Mouse (Mus musculus) hindbrain, embryonic 14.5 days (tissue): ENCODE results near the gene Lactbl1. TPM values are rescaled to one million over a fixed set of nuclear protein-coding genes. Genes with fewer than 3 reads are reported as not detected.
A peak's percentile ranks its signal among the peaks of the same experiment; 100 is the strongest.

Source experiments
- ATAC-seq: fragments of 200-750 bp; cut with Nextera tagmentation; 2 replicates; pipeline ENCODE4 v1.8.0; 2017; ENCODE audit warnings: moderate number of reproducible peaks, mild to moderate bottlenecking, moderate TSS enrichment, moderate library complexity; ENCODE audit not compliant: low FRiP score
- DNase-seq: peaks from one replicate; pipeline ENCODE4 v3.0.0-alpha.2; 2015; ENCODE audit warnings: low spot score
- H3K27ac ChIP-seq: fragments of 300-500 bp; sonication (generic); 2 replicates; pipeline ENCODE4 v1.5.1; 2014; ENCODE audit warnings: mild to moderate bottlenecking, moderate library complexity
- H3K27me3 ChIP-seq: fragments of 300-500 bp; sonication (generic); 2 replicates; pipeline ENCODE4 v1.6.1; 2014; ENCODE audit warnings: mild to moderate bottlenecking, low read length, mixed read lengths; ENCODE audit not compliant: control insufficient read depth, insufficient read depth
- H3K36me3 ChIP-seq: fragments of 300-500 bp; sonication (generic); replicated peaks from 2 replicates; pipeline ENCODE4 v1.6.1; 2014; ENCODE audit not compliant: control insufficient read depth, insufficient read depth
- H3K4me1 ChIP-seq: fragments of 300-500 bp; sonication (generic); replicated peaks from 2 replicates; pipeline ENCODE4 v1.6.1; 2014; ENCODE audit warnings: antibody characterized with exemption, low read length, mixed read lengths; ENCODE audit not compliant: control insufficient read depth, insufficient read depth
- H3K4me2 ChIP-seq: fragments of 300-500 bp; sonication (generic); replicated peaks from 2 replicates; pipeline ENCODE4 v1.6.1; 2014; ENCODE audit warnings: mild to moderate bottlenecking, moderate library complexity
- H3K4me3 ChIP-seq: fragments of 300-500 bp; sonication (generic); replicated peaks from 2 replicates; pipeline ENCODE4 v1.5.1; 2014; ENCODE audit warnings: mild to moderate bottlenecking, low read length
- H3K9ac ChIP-seq: fragments of 300-500 bp; sonication (generic); 2 replicates; pipeline ENCODE4 v1.6.1; 2014
- H3K9me3 ChIP-seq: fragments of 300-500 bp; sonication (generic); 2 replicates; pipeline ENCODE4 v1.6.1; 2016; ENCODE audit warnings: low read length; ENCODE audit not compliant: control insufficient read depth
- WGBS: fragments of 180-500 bp; shearing (Covaris S2); extraction: QIAGEN DNeasy Blood & Tissue Kit; methylation state at CpG from one replicate; pipeline ENCODE4 v1.1.7; 2014; 5-methylcytosine and 5-hydroxymethylcytosine counted together
- polyA plus RNA-seq: library from polyadenylated mRNA; unstranded; fragments of >200 nt; fragmentation: Nextera tagmentation; extraction: Ambion mirVana; gene quantifications from 2 replicates; pipeline ENCODE4 v1.2.1, GENCODE M21; 2014

Lactbl1 gene
- polyA plus RNA-seq, 1 experiment from 2014 or later, result 0.12 TPM

- no peak overlapping the region for H3K27ac ChIP-seq
- no peak overlapping the region for H3K9ac ChIP-seq
- 82% methylated on average over 6 of the region's 6 CpGs for WGBS
- no peak for ATAC-seq
- H3K4me3 ChIP-seq, result no peak overlapping the region
- no peaks in the 10 kb centered on the region for H3K36me3 ChIP-seq
- H3K4me1 ChIP-seq, result no peaks in the 10 kb centered on the region
- H3K9me3 ChIP-seq, result no peaks in the 10 kb centered on the region
- H3K4me2 ChIP-seq, result no peak overlapping the region
- H3K27me3 ChIP-seq, result no peaks in the 10 kb centered on the region
- DNase-seq, result no peak
Observed at GRCm38 (mm10) chr4:136626590-136626989, 4.2 kb downstream of the Lactbl1 start.

DNA sequence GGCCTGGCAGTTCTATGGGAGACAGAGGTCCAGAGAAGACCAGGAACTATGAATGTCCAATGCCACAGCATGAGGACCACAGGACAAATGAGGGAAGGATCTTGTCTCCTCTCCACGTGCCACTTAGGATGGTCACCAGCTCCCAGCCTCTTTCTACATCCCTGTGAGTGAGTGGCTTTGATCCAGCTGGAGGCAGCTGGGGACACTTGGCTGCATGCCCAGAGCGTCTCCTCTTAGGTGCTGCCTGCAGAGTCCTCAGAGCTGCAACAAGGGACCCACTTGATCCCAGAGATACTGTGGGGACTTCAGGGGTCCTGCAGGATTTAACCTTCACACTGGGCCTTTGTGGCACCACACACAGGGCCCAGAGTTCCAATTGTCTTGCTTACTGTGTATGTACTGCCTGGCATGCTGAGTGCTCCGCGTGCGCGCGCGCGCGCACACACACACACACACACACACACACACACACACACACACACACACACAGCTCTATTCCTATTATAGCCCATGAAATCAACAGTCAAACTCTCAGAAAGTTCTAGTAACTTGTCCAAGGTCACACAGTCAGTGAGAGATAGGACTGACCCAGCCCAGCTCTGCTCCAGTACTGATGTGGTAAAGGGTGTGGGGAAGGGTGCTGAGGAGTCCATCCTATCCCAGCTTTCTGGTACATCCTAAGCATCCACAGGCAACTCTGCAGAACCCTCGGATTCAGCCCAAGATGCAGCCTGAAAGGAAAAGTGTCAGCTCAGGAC, 9.0 kb downstream of the Lactbl1 start:
- Histone ChIP-seq H3K9me3 (no peaks in the 10 kb centered on the region), H3K27me3 (peaks cover 5% of the 10 kb centered on the region; the same call in 1 of the 2 replicates), H3K4me3 (no peak overlapping the region), H3K9ac (no peak overlapping the region), H3K4me1 (no peaks in the 10 kb centered on the region), H3K4me2 (no peak overlapping the region), H3K36me3 (no peaks in the 10 kb centered on the region), H3K27ac (no peak overlapping the region)
- ATAC-seq (no peak), DNase-seq (no peak)
- 82% methylated on average over 11 of the region's 11 CpGs for WGBS

- DNase-seq, result no peak
- H3K9ac ChIP-seq, result no peak overlapping the region
Observed at GRCm38 (mm10) chr4:136635995-136636394, 13.6 kb downstream of the Lactbl1 start.

GRCm38 (mm10) chr4:136636511-136636910, 14.1 kb downstream of the Lactbl1 start:
- Histone ChIP-seq H3K9me3 (no peaks in the 10 kb centered on the region), H3K4me3 (no peak overlapping the region), H3K36me3 (no peaks in the 10 kb centered on the region), H3K27me3 (peaks cover 14% of the 10 kb centered on the region; the same call in 1 of the 2 replicates), H3K4me2 (no peak overlapping the region; the same call in 1 of the 2 replicates), H3K27ac (no peak overlapping the region), H3K4me1 (0 out of 2 replicates have a peak, but pooled peaks cover 15% of the 10 kb centered on the region), H3K9ac (no peak overlapping the region)
- ATAC-seq, result no peak
- DNase-seq, result no peak
- 71% methylated on average over 5 of the region's 5 CpGs for WGBS

More at GRCm38 (mm10) chr4:136635995-136636394, 13.6 kb downstream of the Lactbl1 start:
- no peak overlapping the region for H3K4me2 ChIP-seq
- H3K36me3 ChIP-seq, result no peaks in the 10 kb centered on the region
- H3K9me3 ChIP-seq, result no peaks in the 10 kb centered on the region
- ATAC-seq, result no peak
- peaks cover 14% of the 10 kb centered on the region; the same call in 1 of the 2 replicates for H3K27me3 ChIP-seq
- H3K4me1 ChIP-seq, result 0 out of 2 replicates have a peak, but pooled peaks cover 15% of the 10 kb centered on the region
- no peak overlapping the region for H3K4me3 ChIP-seq
- no peak overlapping the region for H3K27ac ChIP-seq

- DNase-seq (no peak), ATAC-seq (peak; percentile 41)
- H3K4me2 ChIP-seq, result peak overlapping the region; percentile 77
- peaks cover 14% of the 10 kb centered on the region; the same call in 1 of the 2 replicates for H3K27me3 ChIP-seq
- H3K9ac ChIP-seq, result peak overlapping the region; percentile 71
- 18% methylated on average over 37 of the region's 37 CpGs for WGBS
- H3K27ac ChIP-seq, result peak overlapping the region; percentile 27
- no peaks in the 10 kb centered on the region for H3K9me3 ChIP-seq
- H3K4me3 ChIP-seq, result peak overlapping the region; percentile 48
- no peaks in the 10 kb centered on the region for H3K36me3 ChIP-seq
- H3K4me1 ChIP-seq, result 0 out of 2 replicates have a peak, but pooled peaks cover 15% of the 10 kb centered on the region
Observed at GRCm38 (mm10) chr4:136636983-136637562, 14.7 kb downstream of the Lactbl1 start.

- 2% methylated on average over 73 of the region's 76 CpGs for WGBS
- peak overlapping the region; percentile 27 for H3K27ac ChIP-seq
- peak overlapping the region; percentile 77 for H3K4me2 ChIP-seq
- peak; percentile 87 for DNase-seq
- H3K4me3 ChIP-seq, result peak overlapping the region; percentile 48
- no peaks in the 10 kb centered on the region for H3K9me3 ChIP-seq
- H3K27me3 ChIP-seq, result peaks cover 14% of the 10 kb centered on the region; the same call in 1 of the 2 replicates
- H3K4me1 ChIP-seq, result 0 out of 2 replicates have a peak, but pooled peaks cover 15% of the 10 kb centered on the region
- H3K9ac ChIP-seq, result peak overlapping the region; percentile 71
- peak; percentile 82 for ATAC-seq
- H3K36me3 ChIP-seq, result no peaks in the 10 kb centered on the region
Observed at GRCm38 (mm10) chr4:136637563-136638229, 15.3 kb downstream of the Lactbl1 start.

GRCm38 (mm10) chr4:136638230-136638750, 15.9 kb downstream of the Lactbl1 start:
- H3K27ac ChIP-seq, result no peak overlapping the region
- ATAC-seq, result peak; percentile 24; the same call in 1 of the 2 replicates
- H3K4me3 ChIP-seq, result peak overlapping the region; percentile 48
- WGBS, result 29% methylated on average over 7 of the region's 7 CpGs
- peak overlapping the region; percentile 71; the same call in 1 of the 2 replicates for H3K9ac ChIP-seq
- H3K9me3 ChIP-seq, result no peaks in the 10 kb centered on the region
- H3K4me2 ChIP-seq, result peak overlapping the region; percentile 77
- no peak for DNase-seq
- no peaks in the 10 kb centered on the region for H3K36me3 ChIP-seq
- H3K27me3 ChIP-seq, result peaks cover 14% of the 10 kb centered on the region; the same call in 1 of the 2 replicates
- H3K4me1 ChIP-seq, result 0 out of 2 replicates have a peak, but pooled peaks cover 15% of the 10 kb centered on the region

DNA sequence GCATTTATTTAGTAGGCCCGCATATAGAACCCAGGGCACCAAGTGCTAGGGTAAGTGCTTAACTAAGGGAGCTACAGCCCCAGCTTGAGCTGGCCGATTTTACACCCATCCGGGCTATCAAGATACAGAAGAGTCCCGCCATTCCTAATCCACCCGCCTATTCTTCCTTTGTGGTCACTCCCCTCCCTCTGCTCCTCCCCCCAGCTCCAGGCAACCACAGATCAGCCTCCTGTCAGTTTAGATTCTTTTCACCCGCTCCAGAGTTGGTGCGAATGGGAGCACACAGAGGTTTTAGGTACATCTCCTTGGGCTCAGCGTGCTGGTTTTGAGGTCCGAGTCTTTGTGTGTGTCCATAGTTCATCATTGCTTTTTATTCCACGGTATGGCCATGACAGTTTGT, 16.5 kb downstream of the Lactbl1 start:
- H3K9me3 ChIP-seq, result no peaks in the 10 kb centered on the region
- peaks cover 14% of the 10 kb centered on the region; the same call in 1 of the 2 replicates for H3K27me3 ChIP-seq
- peak overlapping the region; percentile 38 for H3K4me2 ChIP-seq
- no peak overlapping the region; the same call in 1 of the 2 replicates for H3K4me3 ChIP-seq
- H3K36me3 ChIP-seq, result no peaks in the 10 kb centered on the region
- WGBS, result 5% methylated on average over 10 of the region's 10 CpGs
- DNase-seq, result peak; percentile 55
- ATAC-seq, result no peak
- H3K9ac ChIP-seq, result peak overlapping the region; percentile 18; the same call in 1 of the 2 replicates
- H3K27ac ChIP-seq, result peak overlapping the region; percentile 26; the same call in 1 of the 2 replicates
- 0 out of 2 replicates have a peak, but pooled peaks cover 15% of the 10 kb centered on the region for H3K4me1 ChIP-seq
